Mouse (Mus musculus): ENCODE results near the gene Akr1c12.
A peak's percentile ranks its signal among the peaks of the same experiment; 100 is the strongest.
"Not testable (repeated sequence)": the region's sequence is repeated elsewhere in the genome, so short reads cannot be mapped to it uniquely, and the experiment has no call there.

Akr1c12 gene

DNA sequence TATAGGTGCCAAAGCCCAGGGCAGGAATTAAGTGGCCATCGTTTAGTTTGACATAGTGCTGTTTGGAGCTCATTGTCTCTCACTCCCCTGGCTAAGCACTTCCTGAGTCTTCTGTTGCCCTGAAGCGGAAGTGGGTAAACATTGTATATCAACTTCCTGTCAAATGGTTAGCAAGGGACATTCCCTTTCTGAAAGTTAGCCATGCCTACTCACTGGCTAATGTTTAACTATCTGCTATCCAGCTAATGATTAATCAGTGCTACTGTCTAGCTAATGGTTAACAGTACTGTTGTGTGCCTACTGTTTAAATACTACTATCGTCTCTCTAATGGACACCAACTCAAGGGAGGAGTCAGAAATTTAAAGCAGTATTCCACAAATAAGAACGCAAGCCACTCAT is at the start of gene Akr1c12:
Gene Akr1c12 (minus strand): TSS at position 150 of the 400 bp plus-strand sequence.
- ATAC-seq (ENCODE audit: low TSS enrichment): no peak

- ATAC-seq (ENCODE audit: low TSS enrichment): no peak
Observed at GRCm38 (mm10) chr13:4318773-4319172, 39.5 kb upstream of the Akr1c12 start.

- no peak for ATAC-seq (ENCODE audit: low TSS enrichment)
Observed at GRCm38 (mm10) chr13:4313907-4314306, 34.7 kb upstream of the Akr1c12 start.

GRCm38 (mm10) chr13:4304861-4305565 is 25.8 kb upstream of the Akr1c12 start:
- ATAC-seq (ENCODE audit: low TSS enrichment): no peak

GRCm38 (mm10) chr13:4296991-4297390 is 17.8 kb upstream of the Akr1c12 start:
- no peak for ATAC-seq (ENCODE audit: low TSS enrichment)

- peak; percentile 86 for ATAC-seq (ENCODE audit: low TSS enrichment)
Observed at GRCm38 (mm10) chr13:4281471-4282412, 2.5 kb upstream of the Akr1c12 start.

DNA sequence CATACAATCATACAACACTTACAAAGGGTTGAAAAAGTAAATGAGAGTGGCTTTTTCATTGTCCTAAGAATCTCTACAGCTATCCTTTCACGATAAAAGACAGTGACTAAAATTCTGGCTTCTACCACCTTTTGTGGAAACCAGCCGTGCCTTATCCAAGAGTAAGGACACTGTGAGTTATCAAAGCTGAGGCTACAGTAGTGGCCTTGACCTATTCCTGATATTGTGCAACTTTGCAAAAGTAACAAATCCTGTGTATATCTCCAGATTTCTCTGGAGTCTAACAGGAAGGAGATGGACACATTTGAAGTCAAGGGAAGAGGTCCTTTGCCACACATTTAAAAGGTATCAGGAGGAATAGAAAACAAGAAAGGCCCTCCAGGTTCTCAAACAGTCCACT is 1.7 kb downstream of the Akr1c12 start:
- no peak for ATAC-seq (ENCODE audit: low TSS enrichment)

DNA sequence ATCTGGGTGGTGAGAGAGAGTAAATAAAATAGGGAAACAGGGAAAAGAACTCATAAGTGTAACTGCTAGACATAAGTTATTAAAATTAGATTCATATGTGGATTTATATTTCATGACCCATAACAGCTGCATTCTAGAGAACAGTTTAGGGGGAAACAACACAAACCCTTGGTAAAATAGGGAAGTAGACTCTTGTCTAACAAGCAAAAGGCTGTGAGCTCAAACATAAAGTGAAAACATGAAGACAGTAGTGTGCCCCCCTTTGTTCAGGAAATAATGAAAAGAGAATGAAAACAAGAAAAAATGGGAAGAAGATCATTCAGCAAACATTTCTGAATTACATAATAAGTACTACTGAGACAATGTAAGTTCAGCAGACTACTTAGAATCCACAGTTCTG is 8.4 kb downstream of the Akr1c12 start:
- ATAC-seq (ENCODE audit: low TSS enrichment): no peak

GRCm38 (mm10) chr13:4265455-4265854 is 13.8 kb downstream of the Akr1c12 start:
- not testable (repeated sequence) for ATAC-seq (ENCODE audit: low TSS enrichment)

DNA sequence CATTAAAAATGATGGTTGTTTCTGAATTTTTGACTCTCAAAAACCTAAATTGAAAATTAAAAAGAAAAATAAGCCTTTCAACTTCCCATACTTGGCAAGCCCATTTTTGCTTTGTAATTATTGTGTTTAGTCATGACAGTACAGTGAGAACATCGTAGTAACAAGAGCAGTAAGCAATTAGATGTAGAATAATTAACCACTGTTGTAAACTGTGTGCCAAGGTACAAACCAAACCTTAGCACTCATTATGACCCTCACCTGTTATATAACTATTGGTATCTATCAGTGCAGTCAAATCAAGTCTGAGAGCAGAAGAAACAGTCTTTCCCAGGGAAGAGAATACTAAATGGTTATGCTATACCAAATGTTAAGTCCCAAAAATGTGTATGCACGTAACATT is 14.2 kb downstream of the Akr1c12 start:
- ATAC-seq (ENCODE audit: low TSS enrichment): no peak

- no peak for ATAC-seq (ENCODE audit: low TSS enrichment)
Observed at GRCm38 (mm10) chr13:4264612-4265011, 14.6 kb downstream of the Akr1c12 start.

- no peak for ATAC-seq (ENCODE audit: low TSS enrichment)
Observed at GRCm38 (mm10) chr13:4257349-4257748, 21.9 kb downstream of the Akr1c12 start.

DNA sequence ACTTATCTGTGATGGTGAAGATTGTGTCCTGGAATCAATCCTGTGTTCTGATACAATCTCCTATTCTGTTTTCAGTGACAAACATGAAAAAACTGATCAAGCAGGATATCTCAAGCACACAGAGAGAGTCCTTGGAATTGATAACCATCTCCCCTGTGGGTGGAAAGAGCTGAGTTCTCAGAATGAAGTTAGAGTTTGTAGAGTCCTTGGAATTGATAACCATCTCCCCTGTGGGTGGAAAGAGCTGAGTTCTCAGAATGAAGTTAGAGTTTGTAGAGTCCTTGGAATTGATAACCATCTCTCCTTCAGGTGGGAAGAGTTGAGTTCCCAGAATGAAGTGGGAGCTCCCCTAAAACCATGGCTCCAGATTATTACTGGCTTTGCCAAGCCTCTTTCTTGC is 22.3 kb downstream of the Akr1c12 start:
- not testable (repeated sequence) for ATAC-seq (ENCODE audit: low TSS enrichment)

DNA sequence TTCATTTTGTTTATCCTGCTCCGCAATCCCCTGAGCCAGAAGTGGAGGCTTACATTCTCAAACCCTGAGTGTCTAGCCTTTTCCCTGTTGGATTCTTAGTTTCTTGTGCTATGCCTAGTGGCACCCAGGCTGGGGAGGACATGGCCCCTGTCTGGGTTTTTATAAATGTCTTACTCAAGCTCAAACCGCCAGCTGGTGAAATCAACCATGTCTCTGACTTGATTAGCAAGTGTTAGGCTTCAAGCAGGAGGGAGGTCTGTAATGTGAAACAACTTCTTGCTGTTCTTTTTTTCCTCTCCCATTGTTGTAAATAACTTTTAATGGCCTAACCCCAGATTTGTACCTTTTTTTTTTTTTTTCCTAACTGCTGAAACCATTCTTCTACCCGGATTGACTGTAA is 29.9 kb downstream of the Akr1c12 start:
- ATAC-seq (ENCODE audit: low TSS enrichment): no peak

- ATAC-seq (ENCODE audit: low TSS enrichment): no peak
Observed at GRCm38 (mm10) chr13:4244861-4245559, 34.2 kb downstream of the Akr1c12 start.

- no peak for ATAC-seq (ENCODE audit: low TSS enrichment)
Observed at GRCm38 (mm10) chr13:4233536-4234172, 45.6 kb downstream of the Akr1c12 start.

GRCm38 (mm10) chr13:4233135-4233534 is 46.1 kb downstream of the Akr1c12 start:
- ATAC-seq (ENCODE audit: low TSS enrichment): no peak

DNA sequence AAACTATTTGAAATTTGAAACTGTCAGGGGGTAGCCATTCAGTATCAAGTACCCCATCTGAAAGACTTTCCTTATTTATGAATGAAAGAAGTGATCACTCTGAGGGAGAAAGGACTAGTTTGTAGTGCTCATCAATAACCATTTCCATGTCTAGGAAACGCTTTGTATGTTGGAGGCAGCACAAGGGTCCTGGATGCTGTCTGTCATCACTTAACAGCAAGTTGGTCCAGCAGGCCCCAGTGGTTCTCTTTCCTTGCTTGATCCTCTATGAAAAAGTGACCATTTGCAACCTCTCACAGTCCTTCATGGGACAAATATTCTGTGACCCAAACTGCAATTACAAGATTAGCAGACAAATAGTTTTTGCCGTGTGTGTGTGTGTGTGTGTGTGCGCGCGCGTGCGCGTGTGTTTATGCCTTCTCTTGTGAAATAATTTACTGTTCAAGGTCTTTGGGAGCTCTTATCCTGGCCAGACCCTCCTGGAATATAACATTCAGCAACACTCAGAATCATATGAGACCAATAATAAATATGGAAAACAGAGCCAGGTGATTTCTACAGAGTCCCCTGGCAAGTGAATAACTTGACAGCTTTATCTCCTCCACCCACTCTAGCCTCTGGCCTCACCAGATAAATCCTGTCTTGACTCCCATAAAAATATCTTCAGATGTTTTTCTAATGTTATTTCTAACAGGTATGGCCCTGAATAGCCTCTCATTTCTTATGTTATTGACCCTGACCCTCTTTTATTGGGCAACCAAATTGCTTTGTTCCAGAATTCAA is 48.2 kb downstream of the Akr1c12 start:
- no peak for ATAC-seq (ENCODE audit: low TSS enrichment)

GRCm38 (mm10) chr13:4228441-4228840 is 50.8 kb downstream of the Akr1c12 start, which contains the start of gene Akr1c19:
Akr1c19 (plus strand) TSS chr13:4228700.
- no peak for ATAC-seq (ENCODE audit: low TSS enrichment)
